Mouse (Mus musculus) megakaryocyte, embryonic 14.5 days (primary cell): ENCODE results near the gene Mymk. TPM values are rescaled to one million over a fixed set of nuclear protein-coding genes. Genes with fewer than 3 reads are reported as not detected.

Experiments
- H3K27me3 ChIP-seq: replicated peaks from 2 replicates; pipeline ENCODE3; 2012; ENCODE audit warnings: inconsistent platforms
- H3K36me3 ChIP-seq: replicated peaks from 2 replicates; pipeline ENCODE3; 2012; ENCODE audit warnings: low read length, inconsistent platforms, mixed read lengths
- H3K4me1 ChIP-seq: 2 replicates; pipeline ENCODE4 v1.6.1; 2012; ENCODE audit warnings: inconsistent platforms
- H3K4me3 ChIP-seq: replicated peaks from 2 replicates; pipeline ENCODE3; 2012; ENCODE audit warnings: moderate library complexity, mild to moderate bottlenecking, inconsistent platforms
- H3K9me3 ChIP-seq: 2 replicates; pipeline ENCODE4 v1.6.1; 2012; ENCODE audit warnings: inconsistent platforms
- FLI1 ChIP-seq: IDR thresholded peaks from 2 replicates; pipeline ENCODE4 v1.6.1; 2012; ENCODE audit warnings: low read length, inconsistent platforms, mixed read lengths
- GATA1 ChIP-seq: IDR thresholded peaks from 3 replicates; pipeline ENCODE4 v1.6.1; 2012; ENCODE audit warnings: mixed read lengths, low read length, inconsistent platforms, borderline replicate concordance
- polyA plus RNA-seq: library from polyadenylated mRNA; stranded (reverse); fragments of >175 nt; gene quantifications from 2 replicates; pipeline ENCODE4 v1.2.3, GENCODE M21; 2012; ENCODE audit warnings: low replicate concordance; ENCODE audit not compliant: insufficient read depth

The Mymk gene
- polyA plus RNA-seq, 1 experiment = not detected

DNA sequence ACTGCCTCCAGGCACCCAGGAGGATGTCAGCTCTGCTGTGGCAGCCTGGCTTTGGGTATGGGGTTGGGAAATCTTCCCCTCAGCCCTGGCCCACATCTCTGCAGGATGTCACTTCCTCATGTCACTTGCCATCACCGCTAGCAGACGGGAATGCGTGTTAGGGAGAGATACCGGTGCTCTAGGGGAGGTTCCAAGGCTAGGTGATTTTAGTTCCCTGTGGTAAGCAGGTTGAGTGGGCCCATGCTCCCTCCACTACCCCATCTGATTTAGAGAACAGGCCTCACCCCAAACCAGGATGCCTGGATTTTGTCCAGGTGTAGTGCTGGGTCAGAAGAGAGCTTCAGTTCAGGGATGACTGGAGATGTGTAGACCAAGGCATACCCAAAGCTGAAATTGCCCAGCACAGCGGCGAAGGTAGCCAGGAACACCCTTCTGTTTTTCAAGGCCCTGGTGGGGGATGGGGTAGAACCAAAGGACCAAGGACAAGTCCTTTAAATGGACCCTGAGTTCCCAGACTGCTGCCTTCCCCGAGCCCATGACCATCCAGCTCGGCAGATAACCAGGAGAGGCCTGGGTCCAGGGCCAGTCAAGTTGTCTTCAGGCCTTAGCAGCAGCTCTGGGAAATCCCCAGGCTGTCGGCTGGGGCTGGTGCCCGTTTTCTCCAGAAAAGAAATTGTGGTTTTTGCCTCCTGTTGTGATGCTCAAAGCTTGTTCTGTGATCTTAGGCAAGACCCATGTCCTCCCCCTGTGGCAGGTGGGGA is 44.9 kb downstream of the Mymk start:
- peaks cover 13% of the 10 kb centered on the region for H3K27me3 ChIP-seq
- peaks cover 24% of the 10 kb centered on the region for H3K36me3 ChIP-seq
- H3K4me3 ChIP-seq = peak overlapping the region; percentile 89
- peaks cover 63% of the 10 kb centered on the region for H3K4me1 ChIP-seq
- no peaks in the 10 kb centered on the region for H3K9me3 ChIP-seq
- TF ChIP-seq FLI1 (no peak), GATA1 (no peak)

DNA sequence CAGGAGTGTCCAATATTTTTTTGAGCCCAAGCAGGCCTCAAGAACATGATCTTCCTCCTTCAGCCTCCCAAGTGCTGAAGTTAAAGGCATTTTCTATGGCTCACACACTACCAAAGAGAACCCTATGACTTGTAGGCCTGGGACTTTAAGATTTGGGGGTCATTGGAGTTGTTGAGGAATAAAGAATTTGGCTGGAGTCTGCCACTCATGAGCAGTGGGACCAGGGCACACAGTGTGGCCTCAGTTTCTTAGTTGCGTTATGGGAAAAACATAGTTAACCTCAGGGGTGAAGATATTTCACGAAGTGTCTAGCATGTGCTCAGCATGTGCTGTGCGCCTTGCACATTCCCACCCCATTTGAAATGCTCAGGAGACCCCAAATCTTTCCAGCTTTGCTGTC is 45.6 kb downstream of the Mymk start:
- no peak overlapping the region for H3K4me3 ChIP-seq

DNA sequence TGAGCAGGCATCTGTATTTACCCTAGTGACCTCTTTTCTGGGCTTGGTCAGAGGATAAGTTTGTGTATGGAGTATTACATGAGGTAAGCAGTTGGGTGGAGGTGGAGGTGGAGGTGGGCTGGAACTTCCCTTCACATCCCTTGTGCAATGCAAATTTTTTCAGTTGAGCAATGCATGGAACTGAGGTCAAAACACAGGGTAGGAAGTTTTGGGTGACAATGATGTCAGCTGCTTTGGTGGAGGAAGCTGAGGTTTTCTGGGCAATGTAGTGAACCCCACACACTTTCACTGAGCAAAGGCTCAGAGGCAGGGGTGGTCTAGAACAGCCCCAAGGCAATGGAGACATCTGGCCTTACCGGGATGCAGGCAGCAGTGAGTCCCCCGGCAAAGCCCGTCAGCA is 46.4 kb downstream of the Mymk start:
- Histone ChIP-seq H3K36me3 (peaks cover 39% of the 10 kb centered on the region), H3K27me3 (peaks cover 13% of the 10 kb centered on the region), H3K9me3 (no peaks in the 10 kb centered on the region), H3K4me1 (peaks cover 58% of the 10 kb centered on the region), H3K4me3 (no peak overlapping the region)
- no peak for TF ChIP-seq GATA1
- TF ChIP-seq FLI1 = no peak

More for the DNA sequence above, 45.6 kb downstream of the Mymk start:
- Histone ChIP-seq H3K36me3 (peaks cover 31% of the 10 kb centered on the region), H3K4me1 (peaks cover 60% of the 10 kb centered on the region), H3K9me3 (no peaks in the 10 kb centered on the region), H3K27me3 (peaks cover 13% of the 10 kb centered on the region)
- TF ChIP-seq FLI1 = no peak
- no peak for TF ChIP-seq GATA1

- H3K9me3 ChIP-seq = no peaks in the 10 kb centered on the region
- peaks cover 51% of the 10 kb centered on the region for H3K4me1 ChIP-seq
- no peak overlapping the region for H3K4me3 ChIP-seq
- H3K36me3 ChIP-seq = peaks cover 50% of the 10 kb centered on the region
- peaks cover 13% of the 10 kb centered on the region for H3K27me3 ChIP-seq
- TF ChIP-seq FLI1 (no peak), GATA1 (no peak)
Measured at GRCm38 (mm10) chr2:27024136-27024535, 47.8 kb downstream of the Mymk start.

GRCm38 (mm10) chr2:27022612-27023011 is 49.4 kb downstream of the Mymk start:
- H3K4me1 ChIP-seq = peaks cover 39% of the 10 kb centered on the region
- no peak for TF ChIP-seq FLI1
- no peak for TF ChIP-seq GATA1

DNA sequence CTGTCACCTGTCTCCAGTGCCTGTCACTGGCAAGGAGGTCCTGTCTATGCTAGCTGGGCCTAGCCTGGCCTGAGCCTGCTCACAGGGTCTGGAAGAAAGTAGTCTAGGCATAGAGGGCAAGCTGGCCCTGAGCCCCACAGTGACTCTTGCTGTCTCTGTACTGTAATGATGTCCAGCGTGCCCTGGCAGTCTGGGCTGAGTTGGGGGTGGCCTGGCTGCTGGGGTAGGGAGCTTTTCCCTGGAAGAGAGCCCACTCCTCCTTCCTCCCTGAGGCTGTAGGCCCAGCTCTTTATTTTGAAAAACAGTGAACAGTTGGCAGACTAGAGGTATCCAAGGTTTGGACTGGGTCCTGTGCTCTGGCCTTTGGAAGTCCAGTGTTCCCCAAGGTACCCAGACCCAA is 50.9 kb downstream of the Mymk start:
- H3K36me3 ChIP-seq = peaks cover 80% of the 10 kb centered on the region
- peaks cover 13% of the 10 kb centered on the region for H3K27me3 ChIP-seq
- no peaks in the 10 kb centered on the region for H3K9me3 ChIP-seq
- TF ChIP-seq FLI1 (no peak), GATA1 (no peak)
- H3K4me3 ChIP-seq = no peak overlapping the region
- H3K4me1 ChIP-seq = peaks cover 26% of the 10 kb centered on the region

More at GRCm38 (mm10) chr2:27022612-27023011, 49.4 kb downstream of the Mymk start:
- peaks cover 65% of the 10 kb centered on the region for H3K36me3 ChIP-seq
- no peaks in the 10 kb centered on the region for H3K9me3 ChIP-seq
- H3K27me3 ChIP-seq = peaks cover 13% of the 10 kb centered on the region
- no peak overlapping the region for H3K4me3 ChIP-seq

GRCm38 (mm10) chr2:27019530-27019929 is 52.4 kb downstream of the Mymk start:
- Histone ChIP-seq H3K4me3 (no peak overlapping the region), H3K4me1 (peaks cover 10% of the 10 kb centered on the region; the same call in 1 of the 2 replicates), H3K9me3 (no peaks in the 10 kb centered on the region), H3K27me3 (peaks cover 5% of the 10 kb centered on the region), H3K36me3 (peaks cover 92% of the 10 kb centered on the region)
- TF ChIP-seq GATA1 = no peak
- TF ChIP-seq FLI1 = no peak

GRCm38 (mm10) chr2:27017802-27018201 is 54.2 kb downstream of the Mymk start:
- Histone ChIP-seq H3K4me3 (no peak overlapping the region), H3K27me3 (no peaks in the 10 kb centered on the region), H3K4me1 (peaks cover 4% of the 10 kb centered on the region; the same call in 1 of the 2 replicates), H3K9me3 (no peaks in the 10 kb centered on the region), H3K36me3 (peaks cover 94% of the 10 kb centered on the region)
- TF ChIP-seq FLI1 = no peak
- TF ChIP-seq GATA1 = no peak

Other genes with a start within 250 kb of the Mymk start
- not detected in 2 replicates for gene Abo, start 207.2 kb downstream of the Mymk start, polyA plus RNA-seq
- 6.2 and 13.6 TPM in 2 replicates for gene Surf6, start 169.3 kb downstream of the Mymk start, polyA plus RNA-seq
- gene Med22, start 161.5 kb downstream of the Mymk start, polyA plus RNA-seq = 29.1 and 39.9 TPM in 2 replicates
- gene Rpl7a, start 161.4 kb downstream of the Mymk start, polyA plus RNA-seq = 873 and 5,014 TPM in 2 replicates
- gene Surf2, start 155.8 kb downstream of the Mymk start, polyA plus RNA-seq = 3.6 and 5.9 TPM in 2 replicates
- gene Surf1, start 155.6 kb downstream of the Mymk start, polyA plus RNA-seq = 14.4 and 22.6 TPM in 2 replicates
- gene Surf4, start 138.3 kb downstream of the Mymk start, polyA plus RNA-seq = 144 and 194 TPM in 2 replicates
- gene Stkld1, start 138.1 kb downstream of the Mymk start, polyA plus RNA-seq = 0.03 TPM in 1 of 2 replicates, not detected in the other
- gene Rexo4, start 107.8 kb downstream of the Mymk start, polyA plus RNA-seq = 35.7 TPM in 1 of 2 replicates, not detected in the other
- gene Adamts13, start 98.8 kb downstream of the Mymk start, polyA plus RNA-seq = not detected in 2 replicates
- 7.0 and 8.3 TPM in 2 replicates for gene Cacfd1, start 62.3 kb downstream of the Mymk start, polyA plus RNA-seq
- gene Slc2a6, start 44.2 kb downstream of the Mymk start, polyA plus RNA-seq = 7.2 and 15.1 TPM in 2 replicates
- not detected in 2 replicates for gene Adamtsl2, start 7.2 kb upstream of the Mymk start, polyA plus RNA-seq
- not detected in 2 replicates for gene Fam163b, start 70.3 kb upstream of the Mymk start, polyA plus RNA-seq
- not detected in 2 replicates for gene Dbh, start 93.1 kb upstream of the Mymk start, polyA plus RNA-seq
- gene Sardh, start 176.2 kb upstream of the Mymk start, polyA plus RNA-seq = 505 and 531 TPM in 2 replicates